Mouse (Mus musculus) E14TG2a.4 (cell line): ENCODE data around the gene Actl6b.

Experiments
- CTCF ChIP-seq: conservative IDR thresholded peaks from 2 replicates; pipeline ENCODE4 v1.5.1; 2014; ENCODE audit warnings: low read length
- NANOG ChIP-seq: IDR thresholded peaks from 2 replicates; pipeline ENCODE4 v1.6.1; 2014; ENCODE audit warnings: borderline replicate concordance, low read length, mixed read lengths

- no peak for TF ChIP-seq CTCF
- no peak for TF ChIP-seq NANOG
Observed at GRCm38 (mm10) chr5:137519691-137520550, 33.4 kb upstream of the Actl6b start.
